Mouse (Mus musculus): ENCODE data around the gene Tspyl3.

The Tspyl3 gene

DNA sequence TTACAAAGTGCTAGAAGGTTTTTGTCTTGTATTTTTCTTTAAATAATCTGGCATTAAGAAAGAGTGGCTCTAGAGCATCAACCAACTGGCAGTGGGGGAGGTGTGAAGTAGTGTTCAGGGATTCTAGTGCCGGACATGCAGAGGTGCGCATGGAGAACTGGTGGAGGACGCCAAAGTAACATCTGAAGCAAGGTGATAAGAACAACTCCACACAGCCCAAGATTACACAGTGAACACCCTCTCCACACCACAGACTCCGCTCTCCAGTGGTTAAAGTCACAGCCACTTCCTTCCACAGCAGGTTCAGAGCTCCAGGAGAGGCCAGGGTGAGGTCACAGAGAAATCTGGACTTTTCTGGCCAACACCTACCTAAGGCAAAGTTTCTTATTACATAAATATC, 2.7 kb upstream of the Tspyl3 start:
- DNase-seq (ENCODE audit: low spot score), result no peak

DNA sequence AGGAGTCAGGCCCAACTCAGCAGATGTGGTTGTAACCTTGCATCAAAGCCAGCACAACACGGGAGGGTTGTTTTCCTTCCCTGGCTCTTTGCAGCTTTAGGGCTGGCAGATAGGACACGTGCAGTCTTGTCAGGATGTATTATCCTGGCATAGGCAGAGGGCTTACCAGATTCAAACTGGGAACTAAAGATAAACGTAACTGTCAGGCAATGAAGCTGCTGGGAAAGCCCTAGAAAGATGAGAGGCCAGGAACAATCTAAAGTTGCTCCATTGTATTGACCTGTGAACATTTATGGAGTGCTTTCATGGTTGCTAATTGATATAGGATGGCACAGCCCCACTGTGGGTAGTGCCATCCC, 333 bp upstream of the Tspyl3 start:
- DNase-seq (ENCODE audit: low spot score), result no peak

DNA sequence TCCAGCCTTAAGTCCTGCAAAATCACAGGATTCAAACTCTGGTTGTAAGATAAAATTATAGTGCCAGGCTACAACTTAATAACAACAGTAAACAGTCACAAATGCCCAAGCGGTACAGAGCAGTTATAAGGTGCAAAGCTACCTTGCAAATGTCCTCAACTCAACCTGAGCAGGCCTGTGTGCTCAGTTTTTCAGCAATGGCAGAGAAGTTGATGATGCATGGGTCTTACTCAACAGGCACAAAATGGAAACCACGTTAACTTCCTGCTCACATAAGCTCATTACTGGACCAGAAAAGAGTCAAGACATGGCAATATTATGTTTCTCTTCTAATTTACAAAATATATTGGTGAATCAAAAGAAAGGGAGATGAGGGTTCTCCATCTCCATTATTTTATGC, 2.7 kb downstream of the Tspyl3 start:
- DNase-seq (ENCODE audit: low spot score), result no peak

DNA sequence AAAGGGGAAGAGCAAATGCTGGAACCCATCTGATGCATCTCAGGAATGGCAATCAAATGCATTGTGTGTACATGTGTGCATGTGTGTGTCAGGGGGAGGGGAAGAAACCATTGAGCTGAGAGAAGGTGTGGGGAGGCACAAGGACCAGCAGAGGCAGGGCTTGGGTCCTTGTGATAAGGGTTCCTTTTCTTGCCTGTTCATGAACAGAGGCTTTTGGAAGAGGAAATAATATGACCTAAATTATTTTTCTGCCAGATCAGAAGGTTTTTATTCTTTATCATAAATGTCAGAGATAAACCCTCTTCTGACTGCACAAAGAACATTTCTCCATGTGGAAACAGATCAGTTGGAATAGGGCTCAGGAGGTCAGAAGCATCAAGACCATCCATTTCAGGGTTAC, 3.1 kb downstream of the Tspyl3 start:
- no peak for DNase-seq (ENCODE audit: low spot score)

DNA sequence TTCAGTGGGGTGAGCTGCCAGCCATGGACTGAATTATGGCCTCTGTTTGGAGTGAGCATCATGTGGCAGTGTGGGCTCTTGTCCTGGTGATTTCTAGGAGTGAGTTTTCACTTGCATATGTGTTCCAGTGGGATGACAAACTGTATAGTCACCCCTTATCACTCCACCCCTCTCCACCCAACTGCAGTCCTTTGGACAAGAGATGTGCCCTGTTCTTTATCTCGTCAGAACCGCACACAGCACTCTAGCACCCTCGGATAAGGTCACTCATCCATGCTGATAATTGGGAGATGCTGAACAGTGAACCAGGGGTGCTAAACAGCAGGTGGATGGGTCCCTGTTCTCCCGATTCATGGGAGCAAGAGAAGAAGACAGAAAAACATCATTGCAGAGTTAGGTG, 3.6 kb downstream of the Tspyl3 start:
- no peak for DNase-seq (ENCODE audit: low spot score)

DNA sequence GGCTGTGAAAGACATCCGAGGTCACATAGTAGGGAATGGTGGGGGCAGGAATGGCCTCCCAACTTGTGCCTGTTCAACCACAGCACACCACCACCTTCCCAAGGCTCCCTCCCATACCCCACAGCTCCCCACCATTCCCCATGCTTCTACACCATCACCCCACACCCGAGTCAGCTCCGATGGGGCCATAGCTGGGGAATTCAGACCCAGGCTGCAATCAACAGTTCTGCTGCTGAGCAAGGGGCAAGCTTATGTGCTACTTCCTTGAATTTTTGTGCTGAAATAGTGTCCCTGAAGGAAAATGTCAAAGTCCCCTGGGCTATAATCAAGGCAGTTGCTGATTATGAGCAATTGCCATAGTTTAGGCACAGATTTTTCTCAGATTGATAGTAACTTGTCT, 6.7 kb downstream of the Tspyl3 start:
- DNase-seq (ENCODE audit: low spot score), result no peak

DNA sequence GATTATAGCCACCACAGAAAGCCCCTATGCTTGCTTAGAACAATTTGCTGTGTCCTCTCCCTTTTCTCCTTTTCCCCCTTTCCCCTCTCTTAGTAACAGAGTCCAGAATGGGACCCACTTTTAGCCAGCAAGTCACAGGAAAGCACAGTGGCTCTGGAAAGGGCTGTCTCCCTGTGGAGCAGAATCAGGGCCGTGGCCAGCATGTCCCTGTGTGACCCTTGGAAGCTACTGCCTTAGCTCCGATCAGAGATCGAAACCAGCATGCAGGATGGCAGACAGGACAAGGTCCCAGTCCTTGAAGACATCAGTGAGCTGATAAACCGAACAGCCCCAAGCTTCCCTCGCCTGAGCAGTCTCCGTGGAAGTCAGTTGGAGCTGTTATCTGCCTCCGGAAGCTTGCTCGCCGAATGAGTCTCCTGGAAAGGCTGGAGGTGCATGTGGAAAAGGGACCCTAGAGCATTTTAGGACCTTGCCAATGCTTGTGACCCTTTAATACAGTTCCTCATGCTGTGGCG, 7.4 kb downstream of the Tspyl3 start:
- DNase-seq (ENCODE audit: low spot score), result no peak

DNA sequence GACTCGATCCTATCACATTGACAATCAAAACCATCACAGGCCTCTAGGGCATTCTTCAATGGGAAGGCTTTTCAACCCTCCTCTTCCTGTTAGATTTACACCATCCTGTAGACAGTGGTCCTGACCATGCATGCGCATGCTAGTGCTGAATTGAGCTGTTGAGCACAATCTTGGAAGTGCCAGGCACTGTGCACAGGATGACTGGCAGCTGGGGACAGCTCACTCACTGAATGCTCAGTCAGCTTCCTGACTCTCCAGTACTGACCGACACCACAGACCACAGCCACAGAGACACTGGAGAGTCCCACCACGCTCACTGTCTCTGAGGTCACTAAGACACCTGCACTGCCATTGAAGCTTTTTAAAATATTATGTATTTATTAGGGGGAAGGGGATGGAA, 9.8 kb downstream of the Tspyl3 start:
- DNase-seq (ENCODE audit: low spot score), result no peak

DNA sequence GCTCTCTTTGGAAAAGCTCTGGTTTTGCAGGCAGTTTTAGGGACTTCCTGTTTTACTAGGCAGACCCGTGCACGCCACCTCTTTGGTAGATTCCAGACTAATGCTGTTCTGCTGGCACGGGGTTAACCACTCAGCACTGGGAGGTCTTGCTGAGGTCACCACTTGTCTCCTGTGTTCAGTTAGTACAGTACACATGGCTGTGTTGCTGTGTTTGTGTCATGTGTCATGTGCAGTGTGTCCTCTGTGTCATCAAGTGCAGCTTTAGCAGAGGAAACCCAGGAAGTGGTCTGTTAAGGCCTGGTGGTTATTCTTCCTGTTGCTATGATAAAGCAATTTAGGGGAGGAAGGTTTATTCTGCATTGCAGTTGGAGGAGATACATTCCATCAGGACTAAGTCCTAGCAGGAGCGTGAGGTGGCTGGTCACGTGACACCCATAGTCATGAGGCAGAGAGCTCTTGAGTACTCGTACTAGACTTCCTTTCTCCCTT, 10.4 kb downstream of the Tspyl3 start:
- no peak for DNase-seq (ENCODE audit: low spot score)

GRCm38 (mm10) chr2:153213351-153213750, 11.9 kb downstream of the Tspyl3 start:
- DNase-seq (ENCODE audit: low spot score), result no peak

DNA sequence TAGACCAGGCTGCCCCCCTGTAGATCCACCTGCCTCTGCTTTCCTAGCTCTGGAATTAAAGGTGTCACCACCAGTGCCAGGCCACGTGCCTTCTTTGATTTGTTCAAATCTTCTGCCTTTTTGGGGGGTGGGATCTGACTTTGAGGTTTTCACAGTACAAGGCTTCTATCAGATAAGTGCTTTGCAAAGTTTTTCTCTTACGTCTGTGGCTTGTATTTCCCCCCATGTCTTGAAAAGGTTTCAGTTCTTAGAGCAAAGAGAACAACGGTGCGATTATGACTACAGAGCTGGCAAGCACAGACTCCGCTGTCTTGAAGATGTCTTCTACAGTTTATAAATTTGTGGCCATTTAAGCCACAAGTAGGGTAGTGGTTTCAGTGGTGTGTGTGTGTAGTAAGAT, 13.8 kb downstream of the Tspyl3 start:
- no peak for DNase-seq (ENCODE audit: low spot score)

DNA sequence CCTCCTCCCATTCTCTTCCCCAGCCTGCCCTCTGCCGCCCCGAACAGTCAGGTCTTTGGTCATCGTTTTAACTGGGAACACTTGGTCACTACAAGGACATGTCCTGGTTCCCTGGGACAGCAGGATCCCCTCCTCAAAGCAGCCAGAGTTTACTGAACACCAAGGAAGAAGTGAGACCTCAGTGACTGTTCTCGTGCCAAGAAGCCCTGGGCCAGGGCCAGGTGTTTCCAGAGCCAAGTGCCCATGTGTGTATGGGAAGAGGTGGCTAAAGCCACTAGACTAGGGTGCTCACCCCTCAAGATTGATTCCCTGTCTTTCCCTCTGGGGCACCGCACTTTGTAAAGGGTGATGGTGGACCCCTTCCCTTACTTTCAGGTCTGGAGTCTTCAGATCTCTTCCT, 16.0 kb downstream of the Tspyl3 start:
- no peak for DNase-seq (ENCODE audit: low spot score)

GRCm38 (mm10) chr2:153208149-153208548, 17.1 kb downstream of the Tspyl3 start:
- DNase-seq (ENCODE audit: low spot score), result no peak

GRCm38 (mm10) chr2:153202766-153203165, 22.5 kb downstream of the Tspyl3 start:
- no peak for DNase-seq (ENCODE audit: low spot score)

DNA sequence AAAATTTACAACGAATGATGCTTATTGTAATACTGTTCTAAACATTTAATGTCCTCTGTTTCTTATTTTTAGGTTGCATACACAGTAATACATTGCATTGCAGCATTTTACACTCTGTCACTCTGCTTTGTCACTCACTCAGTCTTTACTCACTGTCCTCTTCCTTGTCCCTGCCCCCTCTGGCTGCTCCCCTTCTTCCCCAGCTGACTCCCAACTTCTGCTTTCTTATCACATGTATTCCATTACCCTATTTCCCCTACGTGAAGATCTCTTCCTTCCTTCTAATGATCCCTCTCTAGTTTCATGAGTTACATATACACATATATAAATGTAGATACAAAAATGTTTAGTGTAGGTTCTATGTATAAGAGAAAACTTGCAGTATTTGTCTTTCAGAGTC, 26.1 kb downstream of the Tspyl3 start:
- DNase-seq (ENCODE audit: low spot score), result no peak

GRCm38 (mm10) chr2:153198485-153198884, 26.8 kb downstream of the Tspyl3 start:
- no peak for DNase-seq (ENCODE audit: low spot score)

DNA sequence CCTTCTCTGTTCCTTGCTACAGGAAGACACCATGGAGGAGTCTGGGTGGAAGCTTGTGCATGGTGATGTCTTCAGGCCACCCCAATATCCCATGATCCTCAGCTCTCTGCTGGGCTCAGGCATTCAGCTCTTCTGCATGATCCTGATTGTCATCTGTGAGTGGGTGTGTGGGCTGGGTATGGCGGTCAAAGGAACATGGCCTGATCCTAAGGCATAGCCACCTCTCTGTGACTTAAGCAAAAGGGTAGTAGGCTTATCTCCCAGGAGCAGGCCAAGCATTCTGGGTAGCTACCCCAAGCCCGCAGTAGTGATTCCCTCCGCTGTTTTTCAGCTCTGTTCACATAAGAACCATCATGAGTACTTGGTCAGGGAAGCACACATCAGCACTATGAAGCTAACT, 31.0 kb downstream of the Tspyl3 start:
- DNase-seq (ENCODE audit: low spot score), result no peak

- DNase-seq (ENCODE audit: low spot score), result no peak
These were observed 34.0 kb downstream of the Tspyl3 start for GRCm38 (mm10) chr2:153191242-153191641.

GRCm38 (mm10) chr2:153187848-153188247, 37.4 kb downstream of the Tspyl3 start:
- no peak for DNase-seq (ENCODE audit: low spot score)

DNA sequence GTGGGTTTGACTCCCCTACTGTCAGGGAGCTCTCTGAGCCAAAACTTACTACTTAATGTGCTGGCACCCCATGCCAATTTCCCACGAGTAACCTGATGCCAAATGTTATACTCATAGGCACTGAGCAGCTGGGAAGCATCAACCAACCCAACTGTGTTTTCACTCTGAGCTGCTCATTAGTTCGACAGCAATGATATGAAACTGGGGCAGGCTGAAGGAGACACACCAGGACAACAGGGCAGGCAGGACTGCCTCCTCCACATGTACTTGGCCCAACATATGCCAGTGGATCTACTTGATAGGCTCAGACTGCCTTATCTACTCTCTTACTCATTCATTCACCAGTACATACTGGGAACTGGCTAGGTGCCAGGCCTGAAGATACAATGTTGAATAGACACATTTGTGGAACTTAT, 39.1 kb downstream of the Tspyl3 start:
- DNase-seq (ENCODE audit: low spot score), result peak; percentile 77

GRCm38 (mm10) chr2:153179961-153180360, 45.3 kb downstream of the Tspyl3 start:
- no peak for DNase-seq (ENCODE audit: low spot score)

GRCm38 (mm10) chr2:153179126-153179860, 45.9 kb downstream of the Tspyl3 start:
- no peak for DNase-seq (ENCODE audit: low spot score)

GRCm38 (mm10) chr2:153177188-153177587, 48.1 kb downstream of the Tspyl3 start:
- no peak for DNase-seq (ENCODE audit: low spot score)

DNA sequence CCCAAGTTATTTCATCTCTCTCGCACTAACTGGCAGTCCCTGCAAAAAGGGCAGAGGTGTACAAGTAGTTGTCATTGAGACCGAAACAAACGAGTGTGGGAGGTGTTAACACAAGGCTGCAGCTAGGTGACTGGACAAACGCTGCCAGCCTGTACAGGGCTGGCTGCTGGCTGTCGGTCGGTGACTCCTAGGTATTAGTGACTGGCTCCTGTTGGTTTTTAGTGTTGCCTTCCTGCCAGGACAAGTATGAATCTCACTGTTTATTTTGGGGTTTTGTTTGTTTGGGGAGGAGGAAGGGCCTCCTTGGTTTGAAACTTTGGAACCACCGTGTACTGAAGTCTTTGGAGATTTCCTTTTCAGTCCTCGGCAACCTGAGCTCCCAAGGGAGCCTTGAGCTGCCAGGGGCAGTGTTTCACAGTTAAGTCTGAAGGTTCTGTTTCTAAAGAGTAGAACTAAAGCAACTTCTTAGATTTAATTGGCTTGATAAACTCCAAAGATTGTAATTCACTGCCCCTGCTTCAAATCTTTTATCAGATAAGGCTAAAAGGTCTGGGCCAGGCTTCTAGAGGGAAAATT, 49.2 kb downstream of the Tspyl3 start:
- DNase-seq (ENCODE audit: low spot score), result no peak
